Mouse (Mus musculus) urinary bladder, postnatal 25 days (tissue): Measurements from ENCODE around the gene Gpr107.
A peak's percentile ranks its signal among the peaks of the same experiment; 100 is the strongest.

Source experiments
- DNase-seq: peaks from one replicate; pipeline ENCODE4 v3.0.0; 2022; ENCODE audit warnings: low spot score

Gene Gpr107

GRCm38 (mm10) chr2:31127219-31127618 is 24.9 kb upstream of the Gpr107 start:
- no peak for DNase-seq

DNA sequence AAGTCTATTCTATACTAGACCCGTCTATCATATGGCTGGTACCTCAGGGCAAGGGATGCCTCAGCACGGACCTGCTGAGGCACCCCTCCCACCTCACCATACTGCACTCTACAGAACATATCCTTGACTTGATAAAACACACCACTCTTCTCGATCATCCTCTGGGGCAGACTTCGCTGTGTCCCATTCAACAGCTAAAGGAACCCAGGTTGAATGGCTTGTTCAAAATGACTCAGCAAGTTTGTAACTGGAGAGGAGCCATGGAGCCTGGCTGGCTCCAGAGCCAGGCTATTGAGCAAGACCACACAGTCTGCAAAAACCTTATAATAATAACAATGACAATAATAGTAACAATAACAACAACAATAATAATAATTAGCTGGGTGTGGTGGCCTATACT is 24.2 kb upstream of the Gpr107 start:
- peak; percentile 40 for DNase-seq

DNA sequence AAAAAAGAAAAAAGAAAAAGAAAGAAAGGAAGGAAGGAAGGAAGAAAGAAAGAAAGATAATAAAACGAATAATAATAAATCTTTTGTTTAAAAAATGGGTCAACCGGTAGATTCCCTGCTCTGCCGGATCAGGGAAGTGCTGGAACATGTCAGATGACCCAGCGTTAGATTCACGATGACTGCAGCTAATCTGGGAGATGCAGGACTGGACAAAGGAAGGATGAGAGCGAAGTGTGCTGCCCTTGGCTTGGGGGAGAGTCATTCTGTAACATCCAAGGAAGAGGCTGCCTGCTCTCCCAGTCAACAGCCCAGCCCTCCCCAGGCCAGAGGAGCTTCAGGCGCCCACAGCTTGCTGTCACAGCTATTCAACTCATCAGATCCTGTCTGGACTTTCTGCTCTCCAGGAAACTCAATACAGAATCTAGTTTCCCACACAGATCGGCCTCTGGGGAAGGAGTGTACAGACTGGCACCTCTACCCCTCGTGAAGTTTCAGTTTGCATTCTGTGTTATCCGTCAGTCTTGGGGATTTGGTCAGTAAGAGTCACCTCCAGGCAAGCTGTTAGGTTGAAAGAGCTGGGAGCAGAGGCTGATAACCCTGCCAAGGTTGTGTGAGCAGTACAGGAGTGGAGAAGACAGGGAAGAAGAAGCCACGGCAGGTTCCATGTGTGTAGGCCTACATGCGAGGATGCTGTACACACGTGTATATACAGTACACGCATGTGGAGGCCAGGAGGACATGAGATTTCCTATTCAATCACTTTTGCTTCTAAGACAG is 22.2 kb upstream of the Gpr107 start:
- DNase-seq, result no peak

GRCm38 (mm10) chr2:31130815-31131299 is 21.3 kb upstream of the Gpr107 start:
- no peak for DNase-seq

GRCm38 (mm10) chr2:31132682-31133081 is 19.4 kb upstream of the Gpr107 start:
- DNase-seq, result no peak

DNA sequence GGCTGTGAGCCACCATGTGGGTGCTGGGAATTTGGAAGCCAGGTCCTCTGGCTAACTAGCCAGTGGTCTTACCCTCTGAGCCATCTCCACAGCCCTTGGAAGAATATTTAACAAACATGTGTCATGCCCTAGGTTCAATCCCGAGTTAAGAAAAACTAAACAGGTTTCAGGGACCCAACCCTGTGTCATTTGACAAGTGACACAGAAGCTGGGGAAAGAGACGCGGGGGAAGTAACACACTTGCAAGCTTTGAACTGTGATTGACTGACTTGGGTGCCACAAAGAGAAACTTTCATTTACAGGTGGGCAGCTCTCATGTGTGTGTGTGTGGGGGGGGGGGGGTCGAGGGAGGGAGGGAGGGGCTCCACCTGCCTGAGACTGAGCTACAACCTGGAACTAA is 18.1 kb upstream of the Gpr107 start:
- DNase-seq, result no peak

- DNase-seq, result no peak
Observed at GRCm38 (mm10) chr2:31135512-31135931, 16.6 kb upstream of the Gpr107 start.

DNA sequence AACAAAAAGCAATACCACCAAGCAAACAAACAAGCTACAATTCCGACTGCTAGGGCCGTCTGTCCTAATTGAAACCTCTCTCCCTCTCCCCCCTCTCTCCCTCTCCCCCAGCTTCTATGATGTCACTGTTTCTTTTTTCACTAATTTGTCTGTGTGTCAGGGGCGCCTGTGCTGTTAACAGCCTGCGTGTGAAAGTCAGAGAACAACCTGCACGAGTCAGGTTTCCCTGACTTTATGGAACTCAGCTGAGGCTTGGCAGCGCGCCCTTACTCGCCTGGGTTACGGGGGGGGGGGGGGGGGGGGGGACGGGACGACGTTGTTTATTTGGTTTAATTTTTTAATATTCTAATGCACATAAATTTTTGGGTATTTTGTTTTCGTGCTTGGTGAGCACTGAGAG is 15.8 kb upstream of the Gpr107 start:
- DNase-seq, result no peak

DNA sequence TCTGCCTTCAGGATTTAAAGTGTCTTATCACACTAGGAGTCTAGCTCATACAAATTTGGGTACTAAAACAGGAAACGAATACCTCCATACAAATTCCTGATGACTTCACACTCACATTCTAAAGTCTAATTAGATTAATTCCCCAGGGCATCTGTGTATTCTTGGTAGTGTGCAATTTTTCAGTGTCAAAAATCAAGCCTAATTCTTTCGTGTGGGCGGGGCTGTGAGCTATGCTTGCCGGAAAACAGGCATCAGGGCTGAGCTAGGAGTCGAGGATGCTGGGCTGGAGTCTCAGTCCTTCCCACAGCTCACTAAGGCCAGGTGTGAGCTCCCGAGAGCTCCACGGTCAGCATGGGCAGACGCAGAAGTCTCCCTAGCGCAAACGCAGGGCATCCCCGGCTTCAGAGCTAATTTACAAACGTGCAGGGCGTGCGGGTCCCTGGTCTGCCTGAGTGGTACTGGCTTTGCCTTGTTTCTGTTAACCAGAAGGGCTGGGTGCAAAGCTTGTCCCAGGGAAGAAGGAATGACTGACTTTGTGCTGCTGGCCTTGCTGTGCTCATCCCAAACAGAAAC is 15.0 kb upstream of the Gpr107 start:
- no peak for DNase-seq

DNA sequence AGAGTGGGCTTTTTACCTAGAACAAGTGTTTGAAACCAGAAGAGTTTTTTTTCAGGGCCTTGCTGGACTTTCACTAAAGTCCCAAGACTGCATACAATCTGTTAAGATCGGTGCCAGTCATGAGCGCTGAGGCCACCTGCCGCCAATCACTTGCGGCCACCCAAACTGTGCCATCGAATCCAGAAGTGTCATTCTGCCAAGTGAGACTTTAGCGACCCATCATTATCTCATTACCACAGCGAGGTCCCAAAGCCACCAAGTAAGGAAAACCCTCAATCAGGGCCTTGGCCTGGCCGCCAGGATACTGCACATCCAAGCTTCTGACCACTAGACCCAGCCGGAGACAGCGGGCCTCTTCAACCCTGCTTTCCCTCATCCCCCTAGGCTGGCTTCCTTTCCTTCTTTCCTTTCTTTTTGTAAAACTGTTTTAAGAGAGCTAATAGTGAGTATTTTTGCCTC is 12.9 kb upstream of the Gpr107 start:
- DNase-seq, result no peak

DNA sequence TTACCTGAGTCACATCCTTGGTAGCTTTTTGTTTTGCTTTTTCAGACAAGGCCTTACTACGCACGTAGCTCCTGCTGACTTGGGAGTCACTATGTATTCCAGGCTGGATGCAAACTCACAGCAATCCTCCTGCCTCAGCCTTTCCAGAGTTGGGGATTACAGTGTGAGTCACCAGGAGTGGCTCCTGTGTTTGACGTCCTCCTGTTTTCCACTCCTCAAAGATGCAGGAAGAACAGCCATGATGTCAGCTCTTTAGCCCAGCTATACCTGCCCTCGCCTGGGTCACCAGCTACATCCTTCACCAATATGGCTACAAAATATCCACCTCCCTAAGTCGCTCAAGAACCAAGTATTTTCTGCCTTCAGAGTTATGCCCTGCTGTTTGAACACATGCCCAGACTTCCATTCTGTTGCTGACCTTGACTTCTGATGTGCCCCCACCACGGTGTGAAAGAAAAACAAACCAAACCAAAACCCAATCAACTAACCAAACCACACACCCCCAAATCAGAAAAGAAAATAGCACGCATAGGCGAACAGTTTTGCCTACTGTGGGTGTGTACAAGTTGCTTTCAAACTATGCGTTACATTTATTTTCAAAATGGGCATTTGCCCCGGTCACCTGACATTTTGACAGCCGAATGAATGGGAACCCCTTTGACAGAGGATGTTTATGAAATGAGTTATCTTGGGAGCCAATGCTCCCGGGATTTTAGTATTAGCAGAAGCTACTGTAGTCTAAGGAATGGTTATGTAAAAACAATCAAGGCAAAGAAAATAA is 11.9 kb upstream of the Gpr107 start:
- DNase-seq, result no peak

DNA sequence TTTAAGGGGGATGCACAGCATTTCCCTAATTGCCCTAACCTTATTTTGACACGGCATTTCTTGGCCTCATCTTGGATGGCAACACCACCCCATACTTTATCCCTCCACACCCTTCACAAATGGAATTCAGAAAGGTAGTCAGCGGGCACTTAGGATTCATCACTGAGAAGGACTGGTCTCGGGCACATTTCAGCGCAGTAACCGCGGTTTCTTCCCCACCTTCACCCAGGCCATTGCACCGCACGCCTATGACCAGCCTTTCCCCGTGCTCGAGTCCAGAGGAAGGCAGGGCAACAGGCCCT is 11.4 kb upstream of the Gpr107 start:
- DNase-seq, result no peak

DNA sequence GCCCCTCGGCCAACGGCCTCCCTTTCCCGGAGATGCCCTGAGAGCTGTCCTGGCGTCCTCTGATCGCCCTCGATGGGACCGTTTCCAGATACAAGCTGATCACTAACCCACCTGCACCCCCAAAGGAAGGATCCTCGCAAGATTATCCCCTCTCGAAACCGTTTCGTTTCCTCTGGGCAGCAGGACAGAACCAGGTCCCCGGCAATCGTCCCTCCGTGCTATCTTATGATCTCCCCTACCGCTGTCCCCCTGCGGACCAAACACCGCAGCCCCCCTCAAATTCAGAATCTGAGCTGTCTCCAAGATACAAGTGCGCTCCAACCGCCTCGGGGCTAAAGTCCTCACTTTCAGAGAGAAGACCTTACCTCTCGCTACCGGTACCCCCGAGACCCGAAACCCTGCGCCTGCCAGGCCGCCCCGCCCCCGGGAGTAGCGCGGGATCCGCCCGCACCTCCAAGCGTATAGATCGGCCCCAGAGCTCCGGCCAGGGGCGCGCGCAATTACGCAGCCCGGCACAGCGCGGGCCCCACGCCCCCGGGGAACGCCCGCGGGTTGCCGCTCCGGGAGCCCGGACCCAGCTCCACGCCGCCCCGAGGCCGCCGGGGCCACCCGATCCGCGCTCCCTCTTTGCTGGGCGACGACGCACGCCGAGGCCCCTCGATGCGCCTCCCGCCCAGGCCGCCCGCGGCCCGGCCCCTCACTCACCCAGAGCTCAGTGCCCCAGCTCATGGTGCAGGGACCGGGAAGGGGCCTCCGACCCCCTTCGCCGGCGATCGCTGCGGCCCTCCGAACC is 10.8 kb upstream of the Gpr107 start:
- DNase-seq, result no peak

DNA sequence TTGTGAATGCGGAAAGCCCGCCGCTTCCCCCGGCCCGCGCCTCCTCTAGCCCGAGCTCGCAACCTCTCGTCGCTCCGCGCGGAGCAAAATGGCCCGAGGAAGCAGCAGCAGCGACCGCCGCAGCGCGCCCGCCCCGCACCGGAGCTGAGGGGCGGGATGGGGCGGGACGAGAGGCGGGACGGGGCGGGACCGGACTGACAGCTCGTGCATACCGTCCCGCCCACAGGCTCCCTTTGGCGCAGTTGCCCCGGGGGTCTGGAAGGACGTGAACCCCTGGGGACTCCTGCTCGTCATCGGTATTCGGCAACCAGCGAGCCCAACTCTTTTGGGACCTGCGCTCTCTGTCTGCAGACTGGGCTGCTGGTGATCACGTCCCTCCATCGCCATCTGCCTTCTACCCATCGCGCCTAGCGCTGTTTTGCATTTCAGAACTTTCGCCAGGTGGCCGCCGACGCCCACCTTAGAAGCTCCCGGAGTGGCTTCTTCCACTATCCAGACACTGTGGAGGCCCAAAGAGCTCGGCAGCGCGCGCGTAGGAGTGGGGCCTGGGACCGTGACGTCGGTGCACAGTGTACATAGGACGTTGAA is 10.2 kb upstream of the Gpr107 start, which contains the start of gene Fnbp1:
Gene Fnbp1 (minus strand): TSS at position 142 of the 588 bp plus-strand sequence.
- peak; percentile 78 for DNase-seq

DNA sequence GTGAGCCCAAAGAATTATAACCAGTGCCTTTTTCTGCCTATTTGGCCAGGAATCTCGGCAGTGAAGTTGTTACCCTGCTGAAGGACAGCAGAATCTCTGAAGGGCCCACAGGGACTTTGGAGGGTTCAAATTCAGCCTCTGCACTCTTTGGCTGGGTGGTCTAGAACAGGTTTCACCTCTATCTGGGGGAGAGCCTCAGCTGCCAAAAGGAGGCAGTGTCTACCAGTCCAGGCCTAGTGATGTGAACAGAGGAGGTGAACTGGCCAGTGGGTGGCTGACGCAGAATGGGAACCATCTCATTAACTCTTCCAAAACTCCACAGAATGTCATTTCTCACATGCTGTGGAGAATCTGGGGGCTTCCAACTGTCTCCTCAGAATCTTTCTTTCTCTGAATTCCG is 9.6 kb upstream of the Gpr107 start:
- DNase-seq, result no peak

GRCm38 (mm10) chr2:31143326-31143725 is 8.8 kb upstream of the Gpr107 start:
- no peak for DNase-seq

GRCm38 (mm10) chr2:31143768-31144695 is 8.1 kb upstream of the Gpr107 start:
- DNase-seq, result no peak

- DNase-seq, result no peak
Observed at GRCm38 (mm10) chr2:31144901-31145300, 7.2 kb upstream of the Gpr107 start.

DNA sequence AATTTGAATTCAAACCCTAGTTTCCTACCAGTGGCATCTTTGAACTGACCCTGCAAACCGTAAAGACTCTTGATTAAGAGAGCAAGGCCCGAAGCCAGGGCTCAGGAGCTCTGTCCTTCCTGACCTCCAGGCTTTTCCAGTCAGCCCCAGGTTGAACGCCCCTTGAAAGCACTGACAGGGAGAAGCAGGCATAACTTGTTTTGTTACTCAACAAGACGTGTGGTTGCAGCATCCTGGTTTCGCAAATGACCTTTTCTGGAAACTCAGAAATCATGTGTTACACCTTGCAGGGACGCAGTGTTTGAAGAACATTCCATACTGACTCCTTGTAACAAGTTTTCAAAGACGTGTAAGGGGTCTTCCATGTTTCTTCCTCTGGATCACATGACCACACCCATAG is 5.1 kb upstream of the Gpr107 start:
- no peak for DNase-seq

- no peak for DNase-seq
Observed at GRCm38 (mm10) chr2:31150762-31151161, 1.4 kb upstream of the Gpr107 start.

DNA sequence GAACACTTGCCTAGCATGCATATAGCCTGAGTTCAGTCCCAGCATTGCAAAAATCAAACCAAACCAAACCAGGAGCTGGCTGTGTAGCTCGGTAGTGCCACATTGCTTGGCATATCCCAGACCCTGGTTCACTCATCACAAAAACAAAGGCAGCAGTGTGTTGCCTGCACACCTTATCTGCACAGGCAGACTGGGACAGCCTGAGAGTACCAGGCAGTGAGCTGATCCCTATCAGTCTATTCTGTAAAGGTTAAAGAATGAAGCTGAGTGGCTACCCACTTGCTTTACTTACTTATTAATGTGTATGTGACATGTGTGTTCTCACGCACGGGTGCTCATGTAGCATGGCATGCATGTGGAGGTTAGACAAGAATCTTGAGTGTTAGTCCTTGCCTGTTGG is 4.7 kb downstream of the Gpr107 start:
- no peak for DNase-seq
